Mouse (Mus musculus) E14TG2a.4 (cell line): ENCODE results near the gene Arhgap28.

Source experiments
- CTCF ChIP-seq: conservative IDR thresholded peaks from 2 replicates; pipeline ENCODE4 v1.5.1; 2014; ENCODE audit warnings: low read length
- POU5F1 ChIP-seq: IDR thresholded peaks from 2 replicates; pipeline ENCODE4 v1.6.1; 2014; ENCODE audit warnings: low read length, borderline replicate concordance

DNA sequence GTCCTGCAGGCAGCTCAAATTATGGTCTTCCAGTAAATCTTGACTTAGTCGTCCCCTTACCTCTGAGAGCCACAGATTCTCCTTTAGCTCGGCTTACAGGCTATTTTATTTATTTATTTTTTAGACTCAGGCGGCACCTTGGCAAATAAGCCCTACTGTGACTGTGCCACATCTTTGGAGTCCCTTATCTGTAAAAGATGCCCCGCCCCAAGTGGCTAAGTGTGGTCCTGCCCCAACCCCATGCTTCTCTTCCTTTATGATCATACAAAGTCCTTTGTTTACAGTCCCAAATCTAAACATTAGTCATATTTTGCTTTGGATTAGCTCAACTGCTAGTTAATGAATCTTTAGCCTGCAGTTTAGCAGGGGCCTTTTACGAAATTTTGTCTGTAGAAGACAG is 55.3 kb downstream of the Arhgap28 start:
- TF ChIP-seq CTCF (no peak), POU5F1 (no peak)
